Mouse (Mus musculus): ENCODE results near the gene Etnk2.
"Not testable (repeated sequence)": the region's sequence is repeated elsewhere in the genome, so short reads cannot be mapped to it uniquely, and the experiment has no call there.

Gene Etnk2

GRCm38 (mm10) chr1:133363276-133364021, at the start of gene Etnk2:
Etnk2 (plus strand) TSS chr1:133363572.
- DNase-seq (ENCODE audit: low spot score) = peak; percentile 34

DNA sequence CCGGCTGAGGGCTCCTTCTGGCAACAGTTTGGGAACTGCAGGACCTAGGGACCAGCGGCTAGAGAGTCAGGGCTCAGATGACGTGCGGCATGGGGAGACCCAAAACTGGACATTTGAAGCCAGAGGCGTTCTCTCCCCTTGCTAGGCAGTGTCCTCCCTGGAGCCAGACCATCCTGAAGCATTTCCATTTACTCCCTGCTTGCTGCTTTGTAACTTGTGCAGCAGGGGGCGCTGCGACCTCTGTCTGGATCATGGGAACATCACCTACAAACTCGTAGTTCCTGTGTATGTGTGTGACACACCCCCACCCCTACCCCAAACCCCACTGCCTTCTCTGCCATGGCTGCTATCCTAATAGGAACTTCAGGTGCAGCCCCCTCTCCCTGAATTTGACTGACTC, 49.0 kb upstream of the Etnk2 start:
- no peak for DNase-seq (ENCODE audit: low spot score)

- DNase-seq (ENCODE audit: low spot score) = no peak
Measured at GRCm38 (mm10) chr1:133315775-133316174, 47.6 kb upstream of the Etnk2 start.

DNA sequence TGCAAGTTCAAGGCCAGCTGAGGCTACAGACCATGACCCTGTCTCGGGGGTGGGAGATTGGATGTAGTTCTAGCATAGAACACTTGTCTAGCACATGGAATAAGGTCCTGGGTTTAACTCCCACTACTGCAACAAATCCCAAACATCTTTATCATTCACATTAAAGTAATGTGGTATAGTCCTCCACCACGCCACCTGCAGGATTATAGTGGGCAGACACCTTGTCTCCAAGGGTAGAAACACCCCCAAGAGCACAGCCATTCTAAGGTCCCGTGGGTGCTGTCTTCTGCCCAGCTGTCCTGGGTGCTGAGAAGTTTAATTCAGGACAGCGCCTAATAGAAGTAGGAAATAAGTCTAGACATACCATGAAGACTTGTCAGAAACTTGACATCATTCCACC, 46.8 kb upstream of the Etnk2 start:
- no peak for DNase-seq (ENCODE audit: low spot score)

- no peak for DNase-seq (ENCODE audit: low spot score)
Measured at GRCm38 (mm10) chr1:133317149-133317548, 46.2 kb upstream of the Etnk2 start.

GRCm38 (mm10) chr1:133321267-133321925, 42.0 kb upstream of the Etnk2 start, which contains the start of gene Kiss1:
Kiss1 (plus strand) TSS chr1:133321875.
- no peak for DNase-seq (ENCODE audit: low spot score)

DNA sequence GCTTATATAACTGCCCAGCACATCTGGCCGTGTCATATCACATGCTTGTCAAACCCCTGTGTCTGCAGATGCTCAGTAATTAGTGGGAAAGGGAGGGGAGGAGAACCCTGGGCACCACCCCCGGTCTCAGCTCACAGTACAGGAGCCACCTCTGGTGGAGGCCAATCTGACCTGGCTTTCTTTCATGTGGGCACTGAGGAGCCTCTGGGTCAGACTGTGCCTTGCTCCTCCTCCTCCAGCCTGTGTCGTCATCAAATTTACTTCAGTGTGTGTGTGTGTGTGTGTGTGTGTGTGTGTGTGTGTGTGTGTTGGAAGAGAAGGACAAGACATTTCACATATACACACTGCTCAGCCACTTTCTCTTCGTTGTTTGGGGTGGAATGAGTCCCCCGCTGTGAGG, 40.0 kb upstream of the Etnk2 start:
- no peak for DNase-seq (ENCODE audit: low spot score)

DNA sequence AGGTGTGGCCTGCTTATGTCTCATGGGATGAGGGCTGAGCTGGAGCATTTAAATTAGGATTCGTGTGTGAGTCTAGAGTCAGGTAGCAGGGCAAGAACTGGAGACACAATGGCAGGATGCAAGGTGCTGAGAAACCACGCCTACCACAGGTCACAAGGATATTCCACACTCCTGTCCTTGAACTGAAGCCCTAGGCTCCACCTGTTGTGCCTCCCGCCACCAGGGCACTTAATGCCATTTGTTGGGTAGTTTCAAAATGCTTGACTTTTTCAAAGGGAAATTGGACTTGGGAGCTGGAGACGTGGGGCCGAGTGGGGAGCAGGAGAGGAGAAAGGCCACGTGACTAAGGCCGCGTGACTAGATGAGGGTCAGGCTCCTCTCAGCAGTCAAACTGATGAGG, 37.4 kb upstream of the Etnk2 start:
- DNase-seq (ENCODE audit: low spot score) = no peak

GRCm38 (mm10) chr1:133327094-133327493, 36.3 kb upstream of the Etnk2 start:
- DNase-seq (ENCODE audit: low spot score) = no peak

DNA sequence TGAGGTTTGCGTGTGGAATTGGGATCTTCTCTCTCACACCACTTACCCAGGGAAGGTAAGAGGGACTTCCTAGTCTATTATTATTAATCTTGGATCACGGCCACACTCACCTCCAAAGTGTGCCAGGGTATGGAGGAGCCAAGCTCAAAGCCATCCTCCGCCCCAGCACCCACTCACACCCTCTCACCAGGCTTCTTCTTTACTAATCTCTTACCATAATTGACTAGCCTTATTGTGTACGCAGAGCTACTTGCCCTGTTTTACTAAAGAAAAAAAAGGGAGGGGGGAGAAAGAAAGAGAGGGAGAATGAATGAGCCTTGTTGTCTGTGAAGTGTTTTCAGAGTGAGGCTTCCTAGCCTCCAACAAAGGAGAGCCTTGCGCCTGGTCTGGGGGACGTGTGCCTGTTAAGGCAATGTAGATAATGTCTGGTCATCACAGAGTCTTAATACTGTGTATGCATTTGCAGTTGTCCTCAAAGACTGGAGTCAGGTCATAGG, 35.0 kb upstream of the Etnk2 start:
- DNase-seq (ENCODE audit: low spot score) = no peak

DNA sequence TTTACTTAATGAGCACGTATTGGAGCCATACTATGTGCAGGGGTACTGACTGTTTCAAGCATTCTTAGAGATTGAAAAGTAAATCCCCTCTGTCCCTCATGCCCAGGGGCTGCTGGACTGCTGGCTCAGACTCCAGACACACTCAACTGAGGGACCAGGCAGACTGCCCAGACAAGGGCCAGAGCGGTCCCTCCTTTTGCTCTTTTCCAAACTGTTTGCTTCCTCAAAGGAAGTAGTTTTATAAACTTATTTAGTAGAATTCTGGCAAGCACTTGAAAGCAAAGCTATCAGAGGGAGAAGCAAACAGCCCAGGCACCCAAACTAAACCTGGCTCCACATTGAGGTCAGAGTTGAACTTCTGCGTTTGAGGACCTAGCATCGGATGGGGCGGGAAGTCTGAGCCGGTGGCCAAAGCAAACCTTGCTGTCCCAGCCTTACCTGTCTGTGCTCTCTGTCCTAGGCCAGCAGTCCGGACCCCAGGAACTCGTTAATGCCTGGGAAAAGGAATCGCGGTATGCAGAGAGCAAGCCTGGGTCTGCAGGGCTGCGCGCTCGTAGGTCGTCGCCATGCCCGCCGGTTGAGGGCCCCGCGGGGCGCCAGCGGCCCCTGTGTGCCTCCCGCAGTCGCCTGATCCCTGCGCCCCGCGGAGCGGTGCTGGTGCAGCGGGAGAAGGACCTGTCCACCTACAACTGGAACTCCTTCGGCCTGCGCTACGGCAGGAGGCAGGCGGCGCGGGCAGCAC, 34.3 kb upstream of the Etnk2 start:
- no peak for DNase-seq (ENCODE audit: low spot score)

GRCm38 (mm10) chr1:133329638-133329964, 33.8 kb upstream of the Etnk2 start:
- DNase-seq (ENCODE audit: low spot score) = no peak

DNA sequence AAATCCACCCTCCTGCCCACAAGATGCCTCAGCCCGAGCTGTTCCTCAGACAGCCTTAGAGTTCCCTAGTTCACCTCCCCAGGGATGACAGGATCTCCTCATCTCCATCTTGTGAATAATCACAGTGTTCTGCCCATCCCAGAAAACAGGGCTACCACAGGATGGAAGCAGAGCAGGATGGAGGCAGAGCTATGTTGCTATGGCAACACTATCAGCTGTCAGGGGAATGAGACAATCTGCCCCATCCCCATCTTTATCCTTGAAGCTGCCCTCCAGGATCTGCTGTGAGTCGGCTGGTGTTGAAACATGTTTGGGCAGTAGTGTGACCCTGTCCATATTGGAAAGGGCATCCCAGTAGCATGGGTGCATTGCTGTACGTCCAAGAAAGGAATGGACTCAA, 32.2 kb upstream of the Etnk2 start:
- DNase-seq (ENCODE audit: low spot score) = no peak

- no peak for DNase-seq (ENCODE audit: low spot score)
Measured at GRCm38 (mm10) chr1:133332656-133333430, 30.5 kb upstream of the Etnk2 start.

DNA sequence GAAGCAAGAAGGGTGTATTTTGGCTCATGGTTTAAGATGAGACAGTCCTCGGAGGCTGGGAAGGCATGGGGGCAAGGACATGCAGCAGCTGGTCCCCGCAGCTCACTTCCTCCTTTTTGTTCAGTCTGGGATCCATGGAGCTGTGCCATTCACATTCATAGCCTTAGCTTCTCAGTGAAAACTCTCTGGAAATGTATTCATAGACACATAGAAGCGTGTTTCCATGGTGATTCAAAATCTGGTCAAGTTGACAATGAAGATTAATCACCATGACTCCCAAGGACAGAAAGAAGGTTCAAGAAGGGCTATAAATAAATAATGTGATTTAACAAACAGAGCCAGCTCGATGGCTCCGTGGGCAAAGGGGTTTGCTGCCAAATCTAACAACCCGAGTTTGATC, 29.4 kb upstream of the Etnk2 start:
- no peak for DNase-seq (ENCODE audit: low spot score)

GRCm38 (mm10) chr1:133340403-133340802, 23.0 kb upstream of the Etnk2 start:
- not testable (repeated sequence) for DNase-seq (ENCODE audit: low spot score)

DNA sequence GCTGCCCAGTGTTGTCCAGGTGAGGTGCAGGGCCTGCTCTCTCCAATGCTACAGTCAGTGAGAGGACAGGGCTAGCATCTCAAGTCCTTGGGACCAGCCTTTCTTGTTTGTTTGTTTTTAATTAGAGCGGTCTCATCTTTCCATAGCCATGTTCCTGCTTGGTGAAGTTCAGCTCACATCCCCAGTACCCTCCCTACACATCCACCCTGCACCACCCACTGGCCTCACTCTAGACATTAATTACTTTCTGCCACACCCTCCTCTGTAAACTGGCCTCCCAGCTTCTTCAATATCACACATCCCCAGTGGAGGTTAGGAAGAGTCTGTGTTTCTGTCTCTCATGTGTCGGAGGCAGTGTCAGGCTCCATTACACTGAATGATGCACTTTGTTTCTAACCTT, 19.0 kb upstream of the Etnk2 start:
- no peak for DNase-seq (ENCODE audit: low spot score)

DNA sequence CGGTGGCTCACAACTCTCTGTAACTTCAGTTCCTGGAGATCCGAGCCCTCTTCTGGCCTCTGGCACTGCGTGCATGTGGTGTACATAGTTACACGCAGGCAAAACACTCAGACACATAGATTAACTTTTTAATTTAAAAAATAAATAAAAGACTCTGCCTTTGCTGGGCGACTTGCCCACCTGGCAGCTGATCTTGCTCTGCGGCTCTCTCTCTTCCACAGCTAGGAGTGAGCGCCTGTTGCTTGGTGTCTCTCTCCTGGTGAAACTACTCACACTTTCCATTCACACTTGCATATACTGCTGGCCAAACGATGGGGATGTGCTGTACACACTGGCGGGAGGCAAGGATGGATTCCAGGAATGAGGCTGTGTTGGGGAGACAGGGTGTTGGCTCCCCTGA, 16.8 kb upstream of the Etnk2 start:
- DNase-seq (ENCODE audit: low spot score) = no peak

DNA sequence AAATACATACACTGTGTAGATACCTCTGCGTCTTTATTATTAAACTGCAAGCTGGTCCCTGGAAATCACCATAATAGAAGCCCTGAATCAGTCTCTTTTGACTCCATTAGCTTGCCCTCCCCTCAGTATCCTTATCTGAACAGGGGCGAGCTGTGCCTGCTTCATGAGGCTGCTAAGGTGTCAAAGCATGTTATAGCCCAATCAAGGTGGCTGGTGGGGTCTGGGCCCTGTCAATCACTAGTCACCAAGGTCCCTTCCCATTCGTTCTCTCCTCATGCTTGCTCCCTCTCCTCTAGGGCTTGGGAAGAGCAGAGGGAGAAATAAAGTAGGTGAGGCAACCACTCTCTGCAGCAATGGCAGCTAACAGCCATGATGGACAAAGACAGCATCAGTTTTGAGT, 16.1 kb upstream of the Etnk2 start:
- DNase-seq (ENCODE audit: low spot score) = no peak

DNA sequence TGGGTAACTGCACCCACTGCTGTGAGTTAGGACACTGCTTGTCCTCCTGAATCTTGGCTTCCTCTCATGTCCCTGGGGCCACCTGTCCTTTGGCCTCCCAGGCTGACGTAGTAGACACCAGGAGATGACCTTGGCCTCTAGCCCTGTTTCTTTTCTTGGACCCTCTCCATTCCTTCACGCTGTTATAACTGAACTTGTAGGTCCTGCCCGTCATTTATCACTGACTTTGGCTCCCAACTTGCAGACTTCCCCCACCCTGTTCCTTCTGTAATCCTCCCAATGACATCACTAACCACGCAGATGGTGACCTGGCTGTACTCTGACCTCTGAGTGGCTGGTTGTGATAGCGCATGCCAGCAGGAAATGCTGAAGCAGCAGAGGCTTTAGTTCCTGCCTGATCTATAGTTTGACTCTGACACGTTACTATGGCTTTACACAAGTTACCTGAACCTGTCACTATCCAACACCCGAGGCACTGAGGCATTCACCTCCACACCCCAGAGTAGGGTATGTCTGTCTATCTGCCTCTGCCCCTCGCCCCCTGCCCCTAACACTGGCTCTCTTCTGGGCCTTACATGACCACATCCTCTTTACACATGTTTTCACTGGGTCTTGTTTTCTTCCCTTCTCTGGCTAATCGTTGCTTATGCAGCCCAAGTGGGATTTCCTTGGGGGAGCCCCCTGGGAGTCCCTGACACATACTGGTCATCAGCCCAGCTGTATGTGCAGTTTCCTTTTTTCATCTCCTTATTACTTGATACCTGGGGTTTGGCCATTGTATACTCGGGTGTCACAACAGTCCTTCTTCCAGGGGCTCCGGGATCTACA, 15.5 kb upstream of the Etnk2 start:
- no peak for DNase-seq (ENCODE audit: low spot score)

DNA sequence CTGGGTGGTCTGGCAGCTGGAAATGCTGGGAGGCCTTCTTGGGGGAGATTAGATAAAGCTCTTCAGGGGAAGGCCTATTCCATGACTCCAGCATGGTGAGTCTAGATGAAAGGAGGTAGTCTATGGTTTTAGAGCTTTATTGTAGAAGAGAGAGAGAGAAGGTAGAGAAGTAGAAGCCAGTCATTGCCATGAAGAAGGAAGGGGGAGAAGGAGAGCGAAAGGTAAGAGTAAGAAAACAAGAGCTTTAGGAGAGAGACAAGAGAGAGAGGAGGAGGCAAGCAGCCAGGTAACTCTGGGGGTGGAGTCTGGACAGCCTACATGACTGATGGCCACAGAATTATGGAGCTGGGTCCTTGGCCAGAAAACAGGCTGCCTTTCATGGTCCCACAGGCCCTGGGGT, 13.2 kb upstream of the Etnk2 start, which contains the start of gene Ren1:
Ren1 (plus strand) TSS at position 301 of the 400 bp plus-strand sequence.
- DNase-seq (ENCODE audit: low spot score) = no peak
